Mouse (Mus musculus) lung, adult 2 months (tissue): ENCODE data around the gene 1700016K19Rik.

ENCODE experiments used
- CTCF ChIP-seq: fragments of 200-500 bp; IDR thresholded peaks from 2 replicates; pipeline ENCODE4 v1.5.1; 2011; ENCODE audit warnings: mild to moderate bottlenecking, low read length, control low read depth; ENCODE audit not compliant: insufficient read depth
- POLR2A ChIP-seq: fragments of 200-500 bp; IDR thresholded peaks from 2 replicates; pipeline ENCODE4 v1.6.1; 2011; ENCODE audit warnings: low read depth, mild to moderate bottlenecking, control low read depth, low read length, borderline replicate concordance; ENCODE audit errors: extremely low read depth

DNA sequence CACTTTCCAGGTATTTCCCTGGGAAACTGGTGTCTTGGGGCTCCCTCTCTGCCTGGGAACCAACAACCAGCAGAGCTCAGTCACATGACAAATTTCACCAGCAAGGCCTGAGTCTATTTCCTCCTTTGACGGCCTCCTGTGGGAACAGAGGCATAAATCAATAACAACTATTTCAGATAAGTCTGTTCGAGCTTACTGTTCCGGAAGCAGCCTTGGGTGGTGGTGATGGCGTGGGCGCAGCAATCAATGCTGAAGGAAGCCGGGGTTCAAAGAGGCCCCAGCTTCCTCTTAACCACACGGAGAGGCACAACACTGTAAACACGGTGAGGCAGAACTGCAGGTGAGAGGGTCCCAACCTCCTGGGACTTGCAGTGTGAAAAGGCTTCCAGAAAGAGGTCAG, 23.0 kb upstream of the 1700016K19Rik start:
- no peak for TF ChIP-seq POLR2A
- TF ChIP-seq CTCF, result no peak
